Mouse (Mus musculus): ENCODE measurements around the gene Zfp580.
"Not testable (repeated sequence)": the region's sequence is repeated elsewhere in the genome, so short reads cannot be mapped to it uniquely, and the experiment has no call there.

The Zfp580 gene

DNA sequence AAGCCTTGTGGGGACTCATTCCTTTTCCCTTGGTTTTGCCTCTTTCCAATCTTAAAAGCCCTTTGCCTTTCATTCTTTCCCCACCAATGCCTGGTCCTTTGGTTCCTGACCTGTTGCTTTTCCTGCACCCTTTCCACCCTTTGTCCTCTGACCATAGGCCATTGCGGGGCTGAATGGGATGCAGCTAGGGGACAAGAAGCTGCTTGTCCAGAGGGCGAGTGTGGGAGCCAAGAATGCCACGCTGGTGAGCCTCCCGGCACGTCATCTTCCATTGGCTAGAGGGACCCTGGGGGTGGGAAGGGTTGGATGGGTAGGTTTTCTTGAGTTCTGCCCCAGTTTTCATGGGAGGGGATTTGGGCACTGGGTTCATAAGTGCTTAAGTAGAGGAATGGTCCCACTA, 23.6 kb downstream of the Zfp580 start:
- DNase-seq: no peak

DNA sequence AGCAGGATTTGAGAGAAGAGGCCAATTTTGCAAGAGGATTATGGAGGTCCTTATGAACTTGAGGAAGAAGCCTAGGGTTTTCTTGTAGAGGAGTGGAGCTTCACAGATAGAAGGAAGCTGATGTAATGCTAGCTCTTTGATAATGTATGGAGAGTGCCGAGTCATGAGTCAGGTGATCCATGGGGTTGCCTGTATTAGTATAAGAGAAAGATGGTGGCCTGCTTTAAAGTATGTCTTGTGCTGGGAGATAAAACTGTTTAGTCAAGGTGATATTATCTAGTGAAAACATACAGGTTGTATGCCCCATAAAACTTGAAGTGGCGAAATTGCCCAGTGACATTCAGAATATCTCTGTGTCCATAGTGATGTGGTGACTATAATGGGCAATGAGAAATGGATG, 25.6 kb downstream of the Zfp580 start:
- DNase-seq: no peak

DNA sequence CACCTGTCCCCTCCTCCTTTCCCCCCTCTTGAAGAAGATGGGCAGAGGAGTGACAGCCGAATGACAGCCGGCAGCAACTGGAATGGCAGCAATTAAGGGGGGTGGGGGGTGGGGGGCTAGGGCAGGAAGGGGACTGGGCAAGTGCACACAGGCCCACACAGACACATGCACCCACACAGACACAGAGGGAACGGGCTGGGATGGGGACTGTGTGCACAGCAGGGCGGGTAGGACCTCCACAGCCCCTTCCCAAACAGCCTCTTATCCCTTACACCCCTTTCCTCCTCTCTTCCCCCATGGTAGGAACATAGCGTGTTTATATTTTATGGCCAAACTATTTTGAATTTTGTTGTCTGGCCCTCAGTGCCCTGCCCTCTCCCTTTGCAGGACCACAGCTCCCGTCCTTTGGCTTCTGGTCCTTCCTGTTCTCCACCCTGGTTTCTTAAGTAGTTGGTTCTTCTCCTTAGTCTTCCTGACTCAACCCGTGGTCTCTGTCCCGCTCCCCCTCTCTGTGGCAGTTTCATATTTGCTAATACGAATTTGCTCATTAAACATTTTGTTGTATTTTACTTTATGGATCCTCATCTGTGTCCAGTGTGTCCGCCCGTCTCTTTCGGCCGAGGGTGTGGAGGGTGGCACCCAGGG, 28.1 kb downstream of the Zfp580 start:
- DNase-seq: not testable (repeated sequence)

DNA sequence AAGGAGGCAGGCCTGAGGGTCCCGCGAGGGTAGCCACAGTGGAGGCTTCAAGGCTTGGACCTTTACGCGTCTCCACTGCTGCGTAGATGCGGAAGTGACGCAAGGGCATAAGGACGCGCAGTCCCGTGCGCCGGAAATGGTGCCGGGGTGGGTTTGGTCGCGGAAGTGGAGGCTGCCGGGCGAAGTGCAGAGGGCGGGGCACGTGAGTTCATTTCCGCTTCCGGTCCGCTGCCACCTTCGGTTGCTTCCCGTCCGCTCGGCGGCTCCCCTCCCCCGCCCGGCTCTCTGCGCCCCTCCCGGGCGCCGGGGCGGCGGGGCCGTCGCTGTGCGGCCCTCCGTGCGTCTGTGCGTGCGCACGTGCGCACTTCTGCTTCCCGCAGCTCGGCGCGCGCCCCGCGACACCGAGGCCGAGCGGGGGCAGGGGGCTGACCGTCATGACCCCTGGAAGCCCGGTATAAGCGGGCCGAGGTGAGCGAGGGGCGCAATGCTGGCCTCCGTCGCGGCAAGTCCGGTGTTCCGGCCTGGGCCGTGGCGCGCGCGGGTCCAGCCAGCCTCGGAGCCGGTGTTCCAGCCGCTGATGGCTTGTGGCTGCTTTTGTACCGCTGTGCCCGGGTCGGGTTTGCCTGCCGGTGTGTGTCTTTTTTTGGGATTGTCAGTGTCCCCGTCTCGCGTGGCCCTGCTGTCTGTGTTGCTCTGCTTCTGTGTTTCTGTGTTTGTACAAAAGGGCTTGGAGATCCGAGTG, 28.8 kb downstream of the Zfp580 start, which contains the start of gene Epn1:
Epn1 (plus strand) TSS at position 226 of the 742 bp plus-strand sequence.
- DNase-seq: peak; percentile 95

DNA sequence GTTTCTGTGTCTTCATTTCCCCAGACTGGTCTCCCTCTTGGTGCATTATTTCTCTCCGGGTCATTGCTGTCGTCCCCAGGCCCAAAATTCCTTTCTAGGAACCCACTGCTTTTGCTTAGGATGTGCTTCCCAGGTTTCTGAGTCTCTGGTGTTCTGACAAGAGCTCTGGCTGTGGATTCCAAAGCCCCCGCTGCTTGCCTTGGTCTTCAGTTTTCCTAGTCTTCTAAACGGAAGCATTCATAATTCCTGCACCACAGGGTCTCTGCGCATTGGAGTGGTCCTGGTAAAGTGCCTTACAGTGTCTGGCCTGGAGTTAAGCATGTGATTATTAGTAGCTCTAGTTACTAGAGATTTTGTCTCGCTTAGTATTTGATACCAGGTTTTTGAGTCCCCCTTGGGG, 29.5 kb downstream of the Zfp580 start:
- DNase-seq: no peak

DNA sequence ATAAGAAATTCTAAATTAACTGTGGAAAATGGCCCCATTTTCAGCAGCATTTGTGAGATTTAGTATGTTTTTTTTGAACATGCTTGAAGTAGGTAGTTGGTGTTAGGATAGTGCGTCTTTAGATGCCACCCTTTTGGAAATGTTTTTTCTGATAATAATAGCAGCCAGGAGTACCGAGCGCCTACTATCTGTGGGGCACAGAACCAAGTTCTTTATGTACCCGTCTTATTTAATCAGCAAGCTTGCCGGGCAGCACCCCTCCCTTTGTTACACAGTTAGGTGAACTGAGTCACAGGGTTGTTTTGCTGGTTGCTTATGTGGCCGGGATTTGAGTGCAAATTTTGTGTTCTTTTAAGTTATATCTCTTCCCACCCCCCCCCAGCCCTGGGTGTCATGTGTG, 29.9 kb downstream of the Zfp580 start:
- peak; percentile 76 for DNase-seq

DNA sequence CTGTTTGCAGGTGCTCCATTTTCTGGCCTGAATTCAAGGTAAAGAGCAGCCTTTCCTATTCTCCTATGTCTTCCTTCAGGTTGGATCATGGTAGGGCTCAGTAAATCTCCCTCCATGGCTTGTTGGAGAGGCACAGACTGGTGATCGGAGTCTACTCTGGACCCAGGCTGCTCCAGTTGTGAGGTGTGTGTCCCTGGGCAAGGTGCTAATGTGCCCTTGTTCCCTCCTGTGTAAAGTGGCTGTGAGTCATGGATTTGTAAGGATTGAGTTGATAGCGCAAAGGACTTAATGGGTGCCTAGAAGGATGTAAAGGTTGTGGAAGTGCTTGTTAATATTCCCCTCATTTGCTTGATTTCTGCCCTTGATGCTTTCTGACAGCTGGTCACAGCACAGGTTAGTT, 30.6 kb downstream of the Zfp580 start:
- no peak for DNase-seq

DNA sequence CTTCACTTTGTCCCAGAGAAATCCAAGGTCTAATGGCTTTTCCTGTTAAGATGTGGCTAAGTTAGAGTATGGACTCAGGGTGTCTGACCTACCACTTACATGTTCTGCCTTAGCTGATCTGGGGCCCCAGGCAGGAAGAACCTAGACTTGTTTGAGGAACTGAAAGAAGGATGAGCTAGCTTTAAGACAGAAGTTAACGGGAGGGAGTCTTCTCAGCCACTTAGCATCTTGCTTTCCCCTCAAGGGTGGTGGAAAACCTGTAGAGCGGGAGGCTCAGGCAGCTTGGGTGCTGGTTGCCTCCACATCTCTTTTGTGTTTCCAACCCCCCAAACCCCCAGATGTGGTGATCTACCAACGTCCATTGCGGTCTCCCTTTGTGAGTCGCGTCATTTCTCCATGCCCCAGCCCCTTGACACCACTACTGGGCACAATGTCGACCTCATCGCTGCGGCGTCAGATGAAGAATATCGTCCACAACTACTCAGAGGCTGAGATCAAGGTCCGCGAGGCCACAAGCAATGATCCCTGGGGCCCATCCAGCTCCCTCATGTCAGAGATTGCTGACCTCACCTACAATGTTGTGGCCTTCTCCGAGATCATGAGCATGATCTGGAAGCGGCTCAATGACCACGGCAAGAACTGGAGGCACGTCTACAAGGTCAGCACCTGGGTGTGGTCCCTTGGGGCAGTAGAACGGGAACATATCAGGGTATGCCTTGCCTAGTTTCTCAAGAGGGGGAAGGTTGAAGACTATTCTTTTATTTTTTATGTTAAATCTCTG, 32.2 kb downstream of the Zfp580 start:
- DNase-seq: no peak

DNA sequence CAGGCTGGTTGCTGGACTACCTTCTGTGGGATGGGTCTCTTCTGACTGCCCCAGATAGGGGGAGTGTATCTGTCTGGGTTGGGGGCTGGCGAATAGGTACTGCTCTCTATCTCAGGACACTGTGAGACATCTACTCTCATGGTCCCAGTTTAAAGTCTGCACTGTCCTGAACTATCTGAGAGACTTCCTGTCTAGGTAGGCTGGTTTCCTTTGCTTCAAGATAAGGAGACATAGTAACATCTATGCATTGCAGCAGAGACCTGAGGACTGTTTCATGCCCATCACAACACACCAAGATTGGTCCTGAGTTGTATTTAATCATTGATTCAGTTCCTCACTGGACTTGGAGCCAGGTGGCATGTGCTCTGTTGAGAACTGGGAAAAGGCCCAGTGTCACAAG, 34.2 kb downstream of the Zfp580 start:
- DNase-seq: no peak

DNA sequence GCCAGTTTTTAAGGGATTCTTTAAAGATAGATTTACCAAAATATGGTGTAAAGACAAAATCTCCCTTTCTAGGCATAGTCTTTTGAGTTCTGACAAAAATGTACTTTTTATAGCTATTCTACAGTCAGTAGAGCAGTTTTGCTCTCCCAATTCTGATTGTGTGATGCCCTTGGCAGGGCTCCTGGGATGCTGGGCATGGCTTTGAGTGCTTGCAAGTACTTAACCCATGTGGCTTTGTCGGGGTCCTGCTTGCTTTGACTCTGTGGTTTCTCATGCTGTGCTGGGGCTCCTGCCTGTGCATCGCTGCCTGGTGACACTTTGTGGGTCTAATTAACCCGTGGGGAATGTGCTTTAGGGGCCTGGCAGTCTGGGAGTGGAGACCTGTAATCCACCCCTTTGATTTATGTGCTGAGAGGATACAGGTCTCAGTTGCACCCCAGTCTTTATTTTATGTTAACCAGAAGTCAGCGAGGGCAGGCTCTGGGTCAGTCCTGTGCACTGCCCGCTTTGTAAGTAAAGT, 35.6 kb downstream of the Zfp580 start:
- DNase-seq: no peak

DNA sequence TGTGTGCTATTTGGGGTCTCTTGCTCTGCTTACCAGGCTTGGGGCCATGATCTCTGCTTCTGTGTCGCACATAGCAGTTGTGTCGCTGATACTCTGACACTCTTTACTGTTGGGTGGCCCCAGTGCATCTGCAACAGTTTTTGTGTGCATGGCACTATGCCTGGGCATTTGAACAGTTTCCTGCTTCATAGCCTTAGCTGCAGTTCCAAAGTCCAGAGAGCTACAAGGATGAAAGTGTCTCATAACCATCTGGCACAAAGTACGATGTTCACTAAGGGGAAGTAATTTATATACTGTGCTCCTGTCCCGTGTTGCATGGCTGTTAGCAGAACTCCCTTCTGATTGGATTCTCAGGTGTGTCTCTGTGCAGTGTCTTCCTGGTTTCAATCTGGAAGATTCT, 36.5 kb downstream of the Zfp580 start:
- no peak for DNase-seq

DNA sequence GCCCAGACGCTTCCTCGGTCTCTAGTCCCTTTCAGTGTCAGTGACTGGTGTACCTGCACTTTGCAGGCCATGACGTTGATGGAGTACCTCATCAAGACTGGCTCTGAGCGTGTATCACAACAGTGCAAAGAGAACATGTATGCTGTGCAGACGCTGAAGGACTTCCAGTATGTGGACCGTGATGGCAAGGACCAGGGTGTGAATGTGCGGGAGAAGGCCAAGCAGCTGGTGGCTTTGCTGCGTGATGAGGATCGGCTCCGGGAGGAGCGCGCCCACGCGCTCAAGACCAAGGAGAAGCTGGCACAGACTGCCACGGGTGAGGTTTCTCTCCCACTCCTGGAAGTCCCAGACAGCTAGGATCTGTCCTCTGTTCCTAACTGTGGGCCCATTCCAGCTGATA, 38.5 kb downstream of the Zfp580 start:
- DNase-seq: no peak

DNA sequence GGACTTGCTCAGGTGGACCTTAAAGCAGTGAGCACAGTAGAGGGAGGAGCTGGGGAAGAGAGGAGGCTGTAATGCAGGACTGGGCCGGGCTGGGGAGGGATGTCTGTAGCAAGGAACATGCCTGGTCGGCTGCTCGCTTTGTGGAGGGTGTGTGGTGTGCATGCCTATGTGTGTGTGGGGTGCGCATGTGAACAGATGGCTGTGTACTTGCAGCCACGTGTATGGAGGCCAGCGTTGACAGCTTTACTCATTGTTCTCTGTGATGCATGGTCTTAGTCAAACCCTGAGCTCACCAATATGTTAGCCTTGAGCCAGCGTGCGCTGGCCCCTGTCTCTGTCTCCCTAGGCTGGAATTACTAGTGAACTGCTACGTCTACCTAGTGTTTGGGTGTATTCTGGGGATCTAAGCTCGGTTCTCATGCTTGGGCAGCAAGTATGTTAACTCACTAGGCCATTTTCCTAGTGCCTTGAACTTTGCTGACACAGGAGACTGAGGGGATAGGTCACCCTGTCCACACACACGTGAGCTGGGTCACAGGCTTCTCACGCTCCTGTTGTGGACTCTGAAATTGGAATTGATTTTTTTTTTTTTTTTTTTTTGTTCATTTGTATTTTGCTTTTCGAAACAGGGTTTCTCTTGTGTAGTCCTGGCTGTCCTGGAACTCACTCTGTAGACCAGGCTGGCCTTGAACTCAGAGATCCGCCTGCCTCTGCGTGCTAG, 39.8 kb downstream of the Zfp580 start:
- DNase-seq: no peak

DNA sequence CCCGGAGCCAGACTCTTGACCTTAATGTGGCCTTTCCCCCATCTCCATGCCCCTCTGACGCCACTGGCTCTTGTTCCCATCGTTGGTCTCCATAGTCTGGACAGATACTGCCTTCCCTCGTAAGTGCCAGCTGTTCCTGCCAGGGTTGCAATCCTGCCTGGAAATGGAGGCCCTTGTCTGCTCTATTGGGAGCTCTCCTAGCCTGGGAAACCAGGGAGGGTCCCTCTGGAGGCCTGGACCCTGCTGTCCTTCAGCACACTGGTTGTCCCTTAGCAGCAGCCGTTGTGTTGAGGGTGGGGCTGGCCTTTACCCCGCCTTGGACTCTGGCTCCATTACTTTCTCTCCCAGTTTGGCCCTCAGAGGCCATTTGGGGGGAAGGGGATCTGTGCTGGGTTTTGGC, 41.0 kb downstream of the Zfp580 start:
- DNase-seq: no peak

DNA sequence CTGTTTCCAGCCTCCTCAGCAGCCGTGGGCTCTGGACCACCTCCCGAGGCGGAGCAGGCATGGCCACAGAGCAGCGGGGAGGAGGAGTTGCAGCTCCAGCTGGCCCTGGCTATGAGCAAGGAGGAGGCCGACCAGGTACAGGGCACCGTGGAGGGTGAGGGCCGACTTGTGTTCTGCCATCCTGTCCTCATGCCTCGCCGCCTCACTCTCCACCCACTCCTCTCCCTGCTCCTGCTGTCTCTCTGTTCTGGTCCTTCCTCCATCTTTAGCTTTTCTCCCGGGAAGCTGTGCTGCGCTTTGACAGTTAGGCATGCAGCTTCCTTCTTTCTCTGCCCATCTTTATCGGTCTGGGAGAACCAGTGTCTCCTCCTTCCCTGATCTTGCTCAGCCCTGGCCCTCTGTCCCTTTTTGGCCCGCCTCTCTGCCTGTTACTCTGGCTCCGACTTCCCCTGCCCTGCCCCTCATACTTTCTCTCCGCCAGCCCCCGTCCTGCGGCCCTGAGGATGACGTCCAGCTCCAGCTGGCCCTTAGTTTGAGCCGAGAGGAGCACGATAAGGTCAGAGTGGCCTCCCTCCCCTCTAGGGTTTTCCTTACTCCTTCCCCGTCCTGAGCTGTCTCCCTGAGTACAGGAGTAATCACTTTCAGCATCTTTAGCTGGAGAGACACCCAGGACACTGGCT, 41.6 kb downstream of the Zfp580 start:
- DNase-seq: no peak

DNA sequence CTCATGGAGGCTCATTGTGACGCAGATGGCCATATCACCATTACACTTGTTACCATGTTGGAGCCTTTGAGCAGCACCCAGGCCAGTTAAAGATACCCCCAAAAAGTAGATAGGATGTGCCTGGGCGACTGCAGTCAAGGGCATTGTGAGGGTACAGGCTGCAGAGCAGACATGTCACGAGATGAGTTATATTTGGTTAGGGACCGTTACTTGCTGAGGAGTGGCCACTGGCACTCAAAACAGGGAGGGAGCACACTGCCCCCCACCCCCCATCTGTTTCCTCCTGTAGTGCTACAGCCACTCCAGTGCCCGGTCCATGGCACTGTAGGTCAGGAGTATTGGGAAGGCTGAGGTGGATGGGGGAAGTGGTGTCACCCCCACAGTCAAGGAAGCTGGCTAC, 47.4 kb downstream of the Zfp580 start:
- no peak for DNase-seq

DNA sequence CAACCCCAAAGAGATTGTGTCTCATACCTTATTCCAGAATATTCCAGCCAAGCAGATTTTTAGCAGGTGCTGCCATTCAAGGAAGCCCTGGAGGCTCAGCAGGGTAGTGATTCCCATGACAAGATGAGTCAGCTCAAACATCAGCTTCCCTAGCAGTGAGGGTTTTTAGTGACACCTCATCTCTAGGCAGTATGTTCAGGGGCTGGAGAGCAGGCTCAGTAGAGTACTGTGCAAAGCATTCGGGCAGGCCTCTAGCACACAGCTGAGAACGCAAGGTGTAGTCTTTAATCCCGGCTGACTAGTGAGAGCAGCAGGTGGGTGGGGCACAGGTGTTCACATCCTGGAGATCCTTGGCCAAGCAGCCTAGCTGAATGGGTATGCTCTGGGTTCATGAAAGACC, 48.5 kb downstream of the Zfp580 start:
- no peak for DNase-seq

DNA sequence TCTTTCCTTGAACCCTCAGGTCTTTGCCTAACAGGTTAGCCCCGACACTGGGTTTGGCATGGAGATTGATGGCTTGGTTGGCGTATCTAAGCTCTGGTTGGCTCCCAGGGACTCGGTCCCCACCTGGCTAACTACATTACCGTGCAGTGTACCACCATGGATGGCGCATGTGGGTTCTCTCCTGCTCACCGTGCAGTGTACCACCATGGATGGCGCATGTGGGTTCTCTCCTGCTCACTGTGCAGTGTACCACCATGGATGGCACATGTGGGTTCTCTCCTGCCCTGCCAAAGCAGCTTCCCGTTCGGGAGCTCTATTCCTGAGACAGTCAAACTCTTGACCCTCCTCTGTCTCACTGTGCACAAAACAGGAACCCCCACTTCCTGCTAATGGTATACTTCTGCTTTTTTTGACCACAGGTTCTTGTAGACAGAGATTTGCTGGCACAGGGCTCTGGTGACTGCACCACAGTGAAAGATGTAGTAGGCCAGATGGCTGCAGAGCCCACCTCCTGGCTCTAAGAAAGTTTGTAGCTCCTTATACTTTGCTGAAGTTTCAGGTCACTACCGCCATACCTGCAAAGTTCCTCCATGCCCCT, 49.8 kb downstream of the Zfp580 start:
- no peak for DNase-seq

DNA sequence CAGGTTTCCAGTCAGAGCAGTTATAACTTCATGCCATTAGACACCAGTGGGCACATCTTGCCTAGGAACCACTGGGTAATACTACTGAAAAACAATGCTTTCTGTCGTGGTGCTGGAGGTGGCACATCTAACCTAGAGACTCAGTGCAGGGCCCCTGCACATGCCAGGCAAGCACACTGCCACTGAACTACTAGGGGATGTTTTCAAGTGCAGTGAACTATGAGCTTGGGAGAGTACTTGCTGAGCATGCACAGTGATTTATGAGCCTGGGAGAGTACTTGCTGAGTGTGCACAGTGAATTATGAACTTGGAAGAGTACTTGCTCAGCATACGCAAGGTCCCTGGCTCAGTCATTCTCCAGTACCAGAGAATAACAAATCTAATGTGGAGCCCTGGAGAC, 51.2 kb downstream of the Zfp580 start:
- no peak for DNase-seq
